Mouse (Mus musculus): Measurements from ENCODE around the gene Defb26.

Defb26 gene

GRCm38 (mm10) chr2:152511592-152511991 lies at the start of gene Defb26:
Gene Defb26, minus strand, starts transcription at chr2:152511692.
- no peak for DNase-seq (ENCODE audit: low read depth, low spot score)

DNA sequence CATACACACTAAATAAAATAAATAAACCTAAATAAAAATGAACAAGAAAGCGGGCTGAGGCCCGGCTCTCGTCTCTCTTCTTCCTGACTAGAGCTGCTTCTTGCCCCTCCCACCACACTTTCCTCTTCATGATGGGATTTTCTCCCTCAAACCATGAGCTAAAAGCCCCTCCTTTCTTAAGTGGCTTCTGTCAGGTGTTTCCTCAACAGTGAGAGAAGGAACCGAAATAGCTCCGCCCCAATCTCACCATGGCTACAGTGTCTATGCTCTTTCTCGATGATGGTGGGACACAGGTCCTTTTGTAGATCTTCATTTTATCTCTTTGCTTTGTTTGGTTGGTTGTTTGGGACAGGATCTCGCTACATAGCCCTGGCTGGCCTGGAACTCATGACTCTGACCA lies 45.2 kb upstream of the Defb26 start:
- no peak for DNase-seq (ENCODE audit: low read depth, low spot score)

DNA sequence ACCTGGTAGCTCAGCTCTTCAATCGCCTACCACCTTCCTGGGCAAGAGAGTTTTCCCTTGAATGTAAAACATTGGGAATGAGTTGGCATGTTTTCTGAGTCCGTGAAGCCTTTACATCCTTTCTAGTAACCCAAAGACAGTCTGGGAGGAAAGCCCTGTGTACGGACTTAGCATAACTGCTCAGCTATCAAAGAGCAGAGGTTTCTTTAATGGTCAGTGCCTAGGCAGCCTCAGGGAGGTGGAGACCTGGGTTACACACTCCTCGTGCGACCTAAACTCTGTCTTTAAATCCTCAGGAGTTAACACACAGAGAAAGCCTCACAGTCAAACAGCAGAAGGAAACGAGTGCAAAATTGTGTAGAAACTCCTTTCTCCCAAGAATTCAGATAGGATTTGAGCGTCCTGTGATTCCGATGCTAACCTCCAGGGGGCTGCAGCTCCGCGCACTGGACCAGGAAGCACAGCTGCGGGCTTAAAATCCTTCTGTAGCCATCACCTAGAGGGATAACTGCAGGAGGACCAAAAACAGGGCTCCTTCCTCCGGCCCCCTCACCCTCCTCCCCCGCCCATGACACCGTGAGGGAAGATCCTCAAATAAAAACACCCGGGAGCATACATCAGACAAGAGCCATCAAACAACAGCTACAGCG lies 42.4 kb upstream of the Defb26 start:
- peak; percentile 46 for DNase-seq (ENCODE audit: low read depth, low spot score)

- no peak for DNase-seq (ENCODE audit: low read depth, low spot score)
Observed at GRCm38 (mm10) chr2:152548124-152548523, 36.6 kb upstream of the Defb26 start.

DNA sequence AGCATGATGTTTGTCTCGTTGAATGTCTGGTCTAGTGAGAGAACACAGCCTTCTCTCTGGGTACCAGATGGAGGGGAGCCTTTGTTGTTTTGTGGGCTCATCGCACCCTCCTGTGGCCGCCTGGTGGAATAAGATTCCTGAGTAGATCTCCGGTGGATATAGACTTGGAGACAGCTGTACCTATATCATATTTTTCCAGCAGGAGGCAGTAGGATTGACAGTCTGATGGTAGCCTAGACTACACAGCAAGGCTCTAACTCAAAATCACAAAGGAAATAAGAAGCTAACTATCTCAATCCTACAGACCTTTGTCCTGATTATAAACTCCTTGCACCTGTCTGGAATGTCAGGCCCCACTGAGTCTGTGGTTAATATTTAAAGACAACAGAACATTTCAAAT lies 33.2 kb upstream of the Defb26 start:
- DNase-seq (ENCODE audit: low read depth, low spot score): no peak

DNA sequence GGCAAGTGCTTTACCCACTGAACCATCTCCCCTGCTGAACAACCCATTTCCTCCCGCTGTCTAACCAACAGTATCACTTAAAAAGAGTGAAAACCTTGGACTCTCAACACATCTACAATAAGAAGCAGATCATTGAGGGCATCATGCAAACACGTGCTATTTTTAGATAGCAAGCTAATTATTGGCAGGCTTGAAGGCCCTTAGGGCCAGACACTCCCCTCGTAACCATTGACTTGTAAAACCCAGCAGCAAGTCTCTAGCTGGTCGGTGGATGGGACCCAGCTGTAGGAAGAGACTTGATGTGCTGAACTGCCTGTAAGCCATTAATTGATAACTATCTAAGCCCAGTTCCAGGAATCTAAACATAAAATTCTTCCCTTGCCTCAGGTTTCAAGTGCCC lies 32.0 kb upstream of the Defb26 start:
- DNase-seq (ENCODE audit: low read depth, low spot score): no peak

- no peak for DNase-seq (ENCODE audit: low read depth, low spot score)
Observed at GRCm38 (mm10) chr2:152542897-152543296, 31.4 kb upstream of the Defb26 start.

- no peak for DNase-seq (ENCODE audit: low read depth, low spot score)
Observed at GRCm38 (mm10) chr2:152541979-152542378, 30.5 kb upstream of the Defb26 start.

GRCm38 (mm10) chr2:152539944-152540710 lies 28.6 kb upstream of the Defb26 start, which contains the start of gene Defb29:
Gene Defb29, minus strand, starts transcription at chr2:152540098.
- DNase-seq (ENCODE audit: low read depth, low spot score): no peak

DNA sequence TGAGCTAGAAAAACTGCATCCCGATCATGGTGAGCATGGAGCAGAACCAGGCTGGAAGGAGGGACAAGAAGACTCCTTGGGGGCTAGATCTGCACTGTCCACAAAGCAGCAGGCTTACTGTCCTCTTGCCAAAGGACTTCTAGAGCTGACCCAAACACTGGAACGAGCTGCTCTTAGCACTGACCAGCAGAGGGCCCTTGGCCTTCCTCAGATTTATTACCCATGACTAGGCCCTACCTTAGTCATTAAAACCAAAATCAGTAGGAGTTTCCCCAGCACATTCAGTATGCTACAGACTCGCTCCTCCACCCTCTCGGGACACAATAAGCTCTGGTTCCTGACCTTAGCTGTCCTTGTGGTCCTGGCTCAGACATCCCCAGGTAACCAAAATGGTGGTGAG lies 6.5 kb upstream of the Defb26 start, which contains the start of gene Defb28:
TSS of gene Defb28 (plus strand) at position 275 of the 400 bp plus-strand sequence.
- no peak for DNase-seq (ENCODE audit: low read depth, low spot score)

GRCm38 (mm10) chr2:152516084-152516483 lies 4.6 kb upstream of the Defb26 start:
- no peak for DNase-seq (ENCODE audit: low read depth, low spot score)

- DNase-seq (ENCODE audit: low read depth, low spot score): no peak
Observed at GRCm38 (mm10) chr2:152503950-152504349, 7.5 kb downstream of the Defb26 start.

- DNase-seq (ENCODE audit: low read depth, low spot score): no peak
Observed at GRCm38 (mm10) chr2:152500863-152501229, 10.6 kb downstream of the Defb26 start.

GRCm38 (mm10) chr2:152500204-152500862 lies 11.2 kb downstream of the Defb26 start:
- no peak for DNase-seq (ENCODE audit: low read depth, low spot score)

DNA sequence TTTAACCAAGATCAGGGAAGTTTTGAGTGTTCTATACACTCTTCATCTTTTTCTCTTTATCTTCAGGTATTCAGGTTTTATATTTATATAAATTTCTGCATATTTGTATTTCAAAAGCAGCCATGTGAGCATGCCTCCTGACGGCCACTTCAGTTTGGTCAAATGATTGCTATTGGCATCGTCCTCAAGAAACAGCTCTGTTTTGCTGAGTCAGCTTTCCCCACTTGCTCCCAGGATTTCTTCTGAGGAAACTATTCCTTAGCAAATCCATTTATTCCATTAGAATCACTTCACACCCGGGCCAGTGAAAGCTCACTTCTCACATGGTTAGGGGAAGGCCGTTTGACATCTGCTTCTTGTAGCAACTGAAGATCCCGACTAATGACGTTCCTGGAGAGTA lies 13.5 kb downstream of the Defb26 start:
- DNase-seq (ENCODE audit: low read depth, low spot score): no peak

GRCm38 (mm10) chr2:152493151-152493550 lies 18.3 kb downstream of the Defb26 start:
- DNase-seq (ENCODE audit: low read depth, low spot score): no peak

DNA sequence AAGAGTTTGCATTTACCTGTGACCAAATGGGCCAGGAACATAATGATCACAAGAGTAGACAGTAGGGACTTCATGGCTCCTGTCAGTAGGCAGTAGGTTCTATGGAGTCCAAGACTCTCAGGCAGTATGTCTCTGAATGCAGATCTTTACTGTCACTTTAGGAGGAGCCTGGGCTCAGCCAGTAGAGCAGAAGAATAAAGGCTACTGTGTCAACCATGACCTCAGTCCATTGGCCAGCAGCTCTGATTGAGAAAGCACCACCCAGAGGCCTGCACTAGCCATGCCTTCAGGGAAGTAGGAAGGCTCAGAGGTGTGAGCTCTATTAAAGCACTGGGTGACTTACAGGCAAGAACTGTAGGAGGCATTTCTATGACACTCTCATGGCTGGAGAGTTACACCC lies 21.5 kb downstream of the Defb26 start, which contains the start of gene Defb22:
TSS of gene Defb22 (minus strand) at position 101 of the 400 bp plus-strand sequence.
- DNase-seq (ENCODE audit: low read depth, low spot score): no peak

GRCm38 (mm10) chr2:152487024-152487423 lies 24.5 kb downstream of the Defb26 start:
- no peak for DNase-seq (ENCODE audit: low read depth, low spot score)

DNA sequence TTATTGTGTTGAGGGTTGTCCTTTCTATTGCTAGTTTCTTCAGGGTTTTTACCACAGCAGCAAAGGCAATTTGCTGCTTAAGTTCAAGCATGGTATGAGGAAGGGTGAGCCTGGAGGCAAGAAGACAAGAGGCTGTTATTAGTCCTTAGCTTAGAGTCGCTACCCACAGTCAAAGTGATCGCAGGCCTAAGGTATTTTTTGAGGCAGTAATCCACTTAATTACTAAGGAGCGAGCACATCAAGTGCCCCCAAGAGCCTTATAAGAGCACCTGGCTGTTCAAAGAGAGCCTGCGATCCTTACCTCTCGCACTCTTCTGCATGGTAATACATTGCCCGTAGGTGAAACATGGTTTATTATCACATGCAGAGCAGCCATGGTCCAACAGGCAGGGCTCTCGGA lies 29.8 kb downstream of the Defb26 start:
- no peak for DNase-seq (ENCODE audit: low read depth, low spot score)

GRCm38 (mm10) chr2:152480881-152481280 lies 30.6 kb downstream of the Defb26 start:
- no peak for DNase-seq (ENCODE audit: low read depth, low spot score)

DNA sequence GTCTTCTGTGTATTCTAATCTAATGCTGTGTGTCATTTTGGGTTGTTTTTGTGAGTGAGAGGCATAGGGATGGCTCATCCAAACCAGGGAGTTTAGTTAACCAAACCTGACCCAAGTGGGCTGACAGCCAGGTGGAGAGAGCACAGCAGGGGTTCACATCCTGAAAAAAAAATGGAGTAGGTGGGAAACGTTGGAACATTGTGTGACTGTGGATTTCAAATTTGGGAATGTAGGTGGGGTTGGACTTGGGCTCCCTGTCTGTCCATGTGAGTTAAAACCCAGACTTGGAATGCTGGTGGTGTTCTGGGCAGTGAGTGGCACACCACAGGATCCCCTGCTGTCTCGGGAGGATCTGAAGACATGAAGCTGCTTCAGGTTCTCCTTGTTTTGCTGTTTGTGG lies 34.7 kb downstream of the Defb26 start, which contains the start of gene Defb20:
TSS of gene Defb20 (plus strand) at position 301 of the 400 bp plus-strand sequence.
- DNase-seq (ENCODE audit: low read depth, low spot score): no peak

DNA sequence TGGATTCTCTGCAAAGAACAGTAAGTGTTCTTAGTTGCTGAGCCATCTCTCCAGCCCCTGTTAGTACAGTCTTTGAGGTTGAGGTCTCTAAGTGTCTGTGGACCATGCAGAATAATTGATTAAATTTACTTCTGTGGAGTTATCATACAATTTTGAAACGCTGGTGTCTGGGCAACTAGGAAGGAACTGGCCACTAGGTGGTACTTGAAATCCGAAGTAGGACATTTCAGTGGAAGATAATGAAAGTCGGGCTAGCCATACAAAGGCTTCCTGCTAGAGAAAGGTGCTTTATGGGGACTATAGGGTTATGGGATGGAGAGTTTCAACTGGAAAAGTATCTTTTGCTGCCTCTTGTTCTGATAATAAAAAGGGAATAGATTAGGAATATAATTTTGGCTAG lies 39.1 kb downstream of the Defb26 start:
- DNase-seq (ENCODE audit: low read depth, low spot score): no peak

Measured in embryo, embryonic 11.5 days (tissue).